Mouse (Mus musculus) ES-Bruce4 (cell line): ENCODE data around the gene Hoxa5. TPM values are rescaled to one million over a fixed set of nuclear protein-coding genes. Genes with fewer than 3 reads are reported as not detected.
A peak's percentile ranks its signal among the peaks of the same experiment; 100 is the strongest.

Source experiments
- H3K27ac ChIP-seq: 2 replicates; pipeline ENCODE4 v1.5.1; 2012; ENCODE audit warnings: low read length, inconsistent platforms; ENCODE audit not compliant: insufficient read depth
- H3K27me3 ChIP-seq: 2 replicates; pipeline ENCODE4 v1.6.1; 2012; ENCODE audit warnings: mild to moderate bottlenecking, low read length, inconsistent platforms; ENCODE audit not compliant: control insufficient read depth, poor library complexity, insufficient read depth, severe bottlenecking
- H3K36me3 ChIP-seq: 2 replicates; pipeline ENCODE4 v1.6.1; 2012; ENCODE audit warnings: inconsistent platforms, mild to moderate bottlenecking, low read length, moderate library complexity; ENCODE audit not compliant: control insufficient read depth, poor library complexity, insufficient read depth, severe bottlenecking
- H3K4me1 ChIP-seq: one replicate; pipeline ENCODE4 v1.8.1; 2011; ENCODE audit warnings: low read length; ENCODE audit not compliant: control insufficient read depth, insufficient read depth
- H3K4me3 ChIP-seq: 2 replicates; pipeline ENCODE4 v1.5.1; 2011; ENCODE audit warnings: low read depth, mild to moderate bottlenecking, low read length
- H3K9ac ChIP-seq: 2 replicates; pipeline ENCODE4 v1.6.1; 2012; ENCODE audit warnings: low read depth, mild to moderate bottlenecking, inconsistent platforms; ENCODE audit not compliant: poor library complexity, severe bottlenecking
- H3K9me3 ChIP-seq: replicated peaks from 2 replicates; pipeline ENCODE4 v1.6.1; 2012; ENCODE audit warnings: mild to moderate bottlenecking, low read length, inconsistent platforms; ENCODE audit not compliant: control insufficient read depth, poor library complexity, insufficient read depth, severe bottlenecking
- CTCF ChIP-seq: IDR thresholded peaks from one replicate; pipeline ENCODE4 v1.8.1; 2011; ENCODE audit warnings: low read depth, low read length
- EP300 ChIP-seq: IDR thresholded peaks from 2 replicates; pipeline ENCODE4 v1.6.1; 2011; ENCODE audit warnings: low read depth, low read length; ENCODE audit not compliant: insufficient read depth
- POLR2A ChIP-seq: IDR thresholded peaks from one replicate; pipeline ENCODE4 v1.8.1; 2011; ENCODE audit warnings: low read length; ENCODE audit not compliant: insufficient read depth
- polyA plus RNA-seq: library from polyadenylated mRNA; stranded (reverse); fragments of >200 nt; gene quantifications from 2 replicates; pipeline ENCODE4 v1.2.4, GENCODE M21; 2011; ENCODE audit warnings: low read depth; ENCODE audit not compliant: missing spikeins, insufficient read depth, insufficient read length

Hoxa5 gene
- polyA plus RNA-seq, 1 experiment, result not detected

- no peak overlapping the region for H3K4me3 ChIP-seq
- H3K36me3 ChIP-seq, result no peaks in the 10 kb centered on the region
- no peaks in the 10 kb centered on the region for H3K9me3 ChIP-seq
- H3K27ac ChIP-seq, result no peak overlapping the region
- H3K27me3 ChIP-seq, result peaks cover 64% of the 10 kb centered on the region
- TF ChIP-seq CTCF, result no peak
- no peak for TF ChIP-seq EP300
- TF ChIP-seq POLR2A, result no peak
- H3K9ac ChIP-seq, result no peak overlapping the region
- H3K4me1 ChIP-seq, result peaks cover 2% of the 10 kb centered on the region
These were observed 37.2 kb downstream of the Hoxa5 start for GRCm38 (mm10) chr6:52167176-52167575.

GRCm38 (mm10) chr6:52166431-52167077 lies 37.8 kb downstream of the Hoxa5 start:
- Histone ChIP-seq H3K4me1 (peaks cover 2% of the 10 kb centered on the region), H3K27me3 (peaks cover 58% of the 10 kb centered on the region), H3K9me3 (no peaks in the 10 kb centered on the region), H3K9ac (no peak overlapping the region), H3K27ac (no peak overlapping the region), H3K4me3 (no peak overlapping the region), H3K36me3 (no peaks in the 10 kb centered on the region)
- no peak for TF ChIP-seq EP300
- no peak for TF ChIP-seq CTCF
- no peak for TF ChIP-seq POLR2A

- Histone ChIP-seq H3K4me1 (peaks cover 2% of the 10 kb centered on the region), H3K36me3 (no peaks in the 10 kb centered on the region), H3K27me3 (peaks cover 57% of the 10 kb centered on the region), H3K4me3 (no peak overlapping the region), H3K9me3 (no peaks in the 10 kb centered on the region), H3K27ac (no peak overlapping the region), H3K9ac (no peak overlapping the region)
- no peak for TF ChIP-seq POLR2A
- TF ChIP-seq EP300, result no peak
- no peak for TF ChIP-seq CTCF
These were observed 38.7 kb downstream of the Hoxa5 start for GRCm38 (mm10) chr6:52165441-52166370.

- Histone ChIP-seq H3K27me3 (peaks cover 51% of the 10 kb centered on the region), H3K27ac (no peak within 1 kb of the TSS), H3K4me1 (peaks cover 4% of the 10 kb centered on the region), H3K9ac (peak within 1 kb of the TSS; percentile 21; the same call in 1 of the 2 replicates), H3K4me3 (peak within 1 kb of the TSS; percentile 16; the same call in 1 of the 2 replicates), H3K36me3 (no peaks in the 10 kb centered on the region), H3K9me3 (no peaks in the 10 kb centered on the region)
- no peak for TF ChIP-seq CTCF
These were observed 39.6 kb downstream of the Hoxa5 start, which contains the start of gene Hoxa2 for GRCm38 (mm10) chr6:52164626-52165440. Gene Hoxa2, minus strand, starts transcription at chr6:52164831.

GRCm38 (mm10) chr6:52164051-52164625 lies 40.2 kb downstream of the Hoxa5 start:
- no peaks in the 10 kb centered on the region for H3K36me3 ChIP-seq
- TF ChIP-seq CTCF (no peak), POLR2A (no peak), EP300 (no peak)
- peaks cover 7% of the 10 kb centered on the region for H3K4me1 ChIP-seq
- no peak overlapping the region for H3K27ac ChIP-seq
- H3K9me3 ChIP-seq, result no peaks in the 10 kb centered on the region
- peak overlapping the region; percentile 21; the same call in 1 of the 2 replicates for H3K9ac ChIP-seq
- peaks cover 47% of the 10 kb centered on the region for H3K27me3 ChIP-seq
- H3K4me3 ChIP-seq, result peak overlapping the region; percentile 16; the same call in 1 of the 2 replicates
